Mouse (Mus musculus) cortical plate, adult 2 months (tissue): ENCODE measurements around the gene Tom1. TPM values are rescaled to one million over a fixed set of nuclear protein-coding genes. Genes with fewer than 3 reads are reported as not detected.

Experiments
- H3K27ac ChIP-seq: fragments of 200-500 bp; 2 replicates; pipeline ENCODE4 v1.5.1; 2012; ENCODE audit warnings: low read length, control low read depth, inconsistent platforms; ENCODE audit not compliant: insufficient read depth
- H3K4me1 ChIP-seq: fragments of 200-500 bp; 2 replicates; pipeline ENCODE4 v1.6.1; 2011; ENCODE audit warnings: low read length; ENCODE audit not compliant: control insufficient read depth, insufficient read depth
- H3K4me3 ChIP-seq: fragments of 200-500 bp; 2 replicates; pipeline ENCODE4 v1.5.1; 2011; ENCODE audit warnings: mild to moderate bottlenecking, low read length, control low read depth; ENCODE audit not compliant: insufficient read depth
- CTCF ChIP-seq: fragments of 200-500 bp; IDR thresholded peaks from 2 replicates; pipeline ENCODE4 v1.5.1; 2011; ENCODE audit warnings: mild to moderate bottlenecking, control low read depth, low read length; ENCODE audit not compliant: insufficient read depth; ENCODE audit errors: extremely low read depth
- POLR2A ChIP-seq: fragments of 200-500 bp; IDR thresholded peaks from 2 replicates; pipeline ENCODE4 v1.6.1; 2011; ENCODE audit warnings: mild to moderate bottlenecking, low read length, control low read depth; ENCODE audit not compliant: insufficient read depth; ENCODE audit errors: extremely low read depth
- polyA plus RNA-seq: library from polyadenylated mRNA; depleted of rRNA; stranded (reverse); fragments of >200 nt; gene quantifications from 2 replicates; pipeline ENCODE4 v1.2.3, GENCODE M21; 2012

Gene Tom1
- polyA plus RNA-seq, 1 experiment, result 48.2 TPM

DNA sequence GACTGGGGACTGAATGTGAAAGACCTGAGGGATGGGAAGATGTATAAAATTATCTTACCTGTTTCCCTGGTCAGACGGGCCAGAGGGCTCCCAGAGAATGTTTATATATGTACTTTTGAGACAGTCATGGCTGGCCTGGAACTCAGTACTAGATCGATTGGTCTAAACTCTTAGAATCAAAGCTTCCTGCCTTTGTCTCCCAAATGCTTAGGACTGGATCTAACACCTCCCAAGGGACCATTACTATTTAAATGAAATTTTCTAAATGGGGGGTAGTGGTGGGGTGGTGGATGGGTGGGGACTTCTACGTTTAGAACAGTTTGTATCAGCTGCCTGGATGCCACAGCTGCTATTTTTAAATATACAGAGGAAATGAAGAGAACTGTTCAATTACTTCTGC, 19.5 kb upstream of the Tom1 start:
- Histone ChIP-seq H3K27ac (no peak overlapping the region), H3K4me3 (no peak overlapping the region), H3K4me1 (no peaks in the 10 kb centered on the region)
- no peak for TF ChIP-seq POLR2A
- TF ChIP-seq CTCF, result no peak

DNA sequence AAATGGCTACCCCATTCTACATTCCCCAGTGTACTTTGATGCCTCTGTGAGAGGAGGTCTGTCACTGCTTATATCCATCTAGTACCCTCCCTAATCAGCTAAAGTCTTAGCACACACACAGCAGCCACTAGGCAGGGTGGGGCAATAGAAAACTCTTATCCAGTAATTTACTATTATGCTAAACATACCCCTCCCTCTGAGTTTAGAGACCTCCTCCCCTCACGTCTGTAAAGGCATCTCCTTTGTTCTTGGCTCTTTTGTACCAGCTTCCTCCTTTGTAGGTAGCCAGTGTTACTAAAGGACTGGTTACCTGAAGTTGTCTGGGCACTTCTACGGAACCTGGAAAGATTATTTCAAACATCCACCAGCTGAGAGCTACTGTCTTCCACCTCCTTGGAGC, 17.5 kb upstream of the Tom1 start:
- Histone ChIP-seq H3K4me1 (no peaks in the 10 kb centered on the region), H3K4me3 (no peak overlapping the region), H3K27ac (no peak overlapping the region)
- no peak for TF ChIP-seq POLR2A
- TF ChIP-seq CTCF, result no peak

DNA sequence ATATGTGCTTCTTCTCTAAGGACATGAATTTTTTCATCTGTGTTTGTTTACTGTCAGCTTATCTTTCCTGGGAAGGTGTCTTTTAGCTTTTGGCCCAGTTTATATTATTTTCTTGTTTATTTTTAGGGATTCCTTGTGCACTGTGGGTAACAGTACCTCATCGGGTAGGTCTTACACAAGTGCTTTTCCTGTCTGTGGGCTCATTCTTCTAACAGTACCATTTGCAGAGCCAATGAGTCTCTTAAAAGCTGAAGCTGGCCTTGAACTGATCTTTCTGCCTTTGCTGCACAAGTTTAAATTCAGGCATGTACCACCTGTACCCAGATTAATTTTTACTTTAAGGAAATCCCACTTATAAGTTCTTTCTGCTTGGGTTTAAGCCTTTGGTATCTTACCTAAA, 17.1 kb upstream of the Tom1 start:
- Histone ChIP-seq H3K4me1 (no peaks in the 10 kb centered on the region), H3K27ac (no peak overlapping the region), H3K4me3 (no peak overlapping the region)
- no peak for TF ChIP-seq CTCF
- TF ChIP-seq POLR2A, result no peak

DNA sequence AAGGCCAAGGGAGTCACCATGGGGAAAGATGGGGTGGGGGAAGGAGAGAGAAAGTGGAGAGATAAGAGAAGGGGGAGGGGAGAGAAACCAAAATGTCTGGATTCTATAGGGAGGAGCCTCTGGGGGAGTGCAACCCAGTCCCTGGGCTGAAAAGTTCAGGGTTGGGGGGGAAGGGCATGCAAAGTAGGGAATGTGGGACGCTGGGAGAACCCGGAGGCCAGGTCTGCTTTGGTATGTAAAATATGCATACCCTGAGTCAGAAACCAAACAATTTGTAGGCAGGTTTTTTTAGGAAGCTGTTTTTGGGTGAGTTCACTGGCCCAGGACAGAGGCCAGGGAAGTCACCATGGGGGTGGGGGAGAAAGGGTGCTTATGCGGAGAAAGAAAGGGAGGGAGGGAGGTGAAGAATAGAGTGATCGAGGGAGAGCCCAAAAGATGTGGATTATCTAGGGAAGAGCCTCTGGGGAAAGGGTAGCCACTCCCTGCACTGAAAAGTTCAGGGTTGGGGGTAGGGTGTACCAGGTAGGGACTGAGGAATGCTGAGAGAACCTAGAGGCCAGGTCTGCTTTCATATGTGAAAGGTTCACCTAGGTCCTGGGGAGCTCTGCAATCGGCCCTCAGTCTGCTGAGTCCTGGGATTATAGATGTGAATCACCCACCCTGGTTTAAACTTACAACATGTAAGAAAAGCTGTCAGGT, 15.1 kb upstream of the Tom1 start:
- H3K27ac ChIP-seq, result no peak overlapping the region
- H3K4me3 ChIP-seq, result no peak overlapping the region
- TF ChIP-seq CTCF (no peak), POLR2A (no peak)
- H3K4me1 ChIP-seq, result no peaks in the 10 kb centered on the region

DNA sequence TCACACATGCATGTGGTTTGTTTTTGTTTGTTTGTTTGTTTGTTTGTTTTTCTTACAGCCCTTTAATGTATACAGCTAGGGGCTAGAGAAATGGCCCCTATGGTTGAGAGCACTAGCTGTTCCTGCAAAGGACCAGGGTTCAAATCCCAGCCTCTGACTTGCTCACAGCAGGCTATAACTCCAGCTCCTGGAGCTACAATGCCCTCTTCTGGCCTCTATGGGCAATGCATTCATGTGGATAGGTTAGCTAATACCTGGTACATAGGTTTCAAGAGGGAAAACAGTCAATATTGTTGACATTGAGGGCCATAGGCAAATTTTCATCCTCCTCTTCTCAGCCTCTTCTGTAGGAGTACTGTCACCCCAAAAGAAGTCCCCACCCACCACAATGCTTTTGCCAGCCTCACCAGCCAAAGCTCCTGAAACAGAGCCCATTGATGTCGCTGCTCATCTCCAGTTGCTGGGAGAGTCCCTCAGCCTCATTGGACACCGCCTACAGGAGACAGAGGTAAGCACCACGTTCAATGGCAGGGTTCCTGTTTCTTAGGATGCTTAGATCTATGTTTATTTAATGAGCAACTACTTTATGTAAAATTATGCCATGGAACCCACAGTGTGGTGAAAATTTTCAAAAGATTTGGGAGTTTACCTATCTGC, 9.7 kb upstream of the Tom1 start:
- Histone ChIP-seq H3K27ac (no peak overlapping the region), H3K4me3 (no peak overlapping the region), H3K4me1 (no peaks in the 10 kb centered on the region)
- TF ChIP-seq POLR2A (no peak), CTCF (0 out of 2 replicates have a peak, but pooled peaks have one; percentile 3)

DNA sequence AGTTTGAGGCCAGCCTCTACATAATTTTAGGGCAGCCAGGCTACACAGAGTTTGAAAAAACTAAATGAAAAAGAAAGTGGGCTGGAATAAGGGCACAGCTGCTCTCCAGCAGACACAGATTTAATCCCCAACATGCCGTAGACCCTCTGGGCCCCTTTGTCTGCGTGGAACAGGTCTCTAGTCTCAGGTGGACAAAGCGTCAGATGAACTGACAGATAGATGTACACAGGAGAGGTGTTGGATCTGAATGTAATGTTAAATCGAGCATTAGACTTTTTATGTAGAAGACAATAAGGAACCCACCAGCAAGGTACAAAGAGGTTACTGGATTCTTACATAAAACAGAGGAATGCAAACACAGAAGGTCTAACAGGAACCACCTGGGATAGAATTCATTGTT, 7.7 kb upstream of the Tom1 start:
- Histone ChIP-seq H3K4me1 (no peaks in the 10 kb centered on the region), H3K27ac (no peak overlapping the region), H3K4me3 (no peak overlapping the region)
- no peak for TF ChIP-seq POLR2A
- no peak for TF ChIP-seq CTCF

DNA sequence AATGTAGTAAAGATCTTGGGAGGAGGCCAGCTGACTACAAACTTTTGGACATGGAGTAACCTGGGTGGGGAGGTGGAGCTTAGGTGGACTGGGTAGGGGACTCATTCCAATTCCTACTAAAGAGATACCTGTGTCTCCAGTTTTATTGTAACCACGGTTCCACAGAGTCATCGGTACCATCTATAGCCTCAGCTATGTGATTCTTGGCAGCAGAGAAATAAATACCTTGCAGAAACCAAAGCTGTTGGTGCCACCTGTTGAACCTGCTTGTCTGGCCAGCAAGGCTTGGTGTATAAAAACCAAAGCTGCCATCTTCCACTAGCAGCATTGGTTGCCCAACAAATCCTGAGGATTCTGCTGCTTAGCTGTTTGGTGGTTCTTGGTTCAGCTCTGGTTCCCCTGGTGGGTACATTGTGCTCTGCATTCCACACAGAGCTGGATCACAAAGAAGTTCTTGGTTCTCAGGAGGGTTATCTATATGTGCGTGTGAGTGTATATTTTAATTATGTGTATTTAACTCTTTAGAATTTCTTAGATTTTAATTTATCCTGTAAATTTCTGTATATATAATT, 3.0 kb upstream of the Tom1 start:
- H3K27ac ChIP-seq, result no peak overlapping the region
- no peak overlapping the region for H3K4me3 ChIP-seq
- H3K4me1 ChIP-seq, result no peaks in the 10 kb centered on the region
- TF ChIP-seq POLR2A (no peak), CTCF (no peak)

DNA sequence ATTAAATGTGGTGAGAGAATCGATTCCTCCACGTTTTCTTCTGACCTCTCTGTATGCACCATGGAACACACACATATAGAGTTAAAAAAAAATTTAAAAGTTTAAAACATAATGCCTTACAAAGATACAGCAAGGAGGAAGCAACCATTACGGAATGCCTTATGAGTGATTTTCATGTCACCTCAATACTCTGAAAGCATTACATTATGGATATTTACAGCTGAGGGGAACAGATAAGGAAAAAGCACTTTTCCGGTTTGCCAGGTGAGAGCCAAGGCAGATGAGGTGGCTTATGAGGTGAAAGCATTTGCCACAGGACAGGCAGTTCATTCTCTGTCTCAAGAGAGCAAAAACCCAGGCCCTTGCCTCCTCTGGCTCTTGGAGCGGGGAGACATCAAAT, 544 bp upstream of the Tom1 start:
- TF ChIP-seq CTCF (no peak), POLR2A (no peak)
- Histone ChIP-seq H3K4me3 (peak overlapping the region; percentile 61), H3K27ac (peak overlapping the region; percentile 2; the same call in 1 of the 2 replicates), H3K4me1 (no peaks in the 10 kb centered on the region)

DNA sequence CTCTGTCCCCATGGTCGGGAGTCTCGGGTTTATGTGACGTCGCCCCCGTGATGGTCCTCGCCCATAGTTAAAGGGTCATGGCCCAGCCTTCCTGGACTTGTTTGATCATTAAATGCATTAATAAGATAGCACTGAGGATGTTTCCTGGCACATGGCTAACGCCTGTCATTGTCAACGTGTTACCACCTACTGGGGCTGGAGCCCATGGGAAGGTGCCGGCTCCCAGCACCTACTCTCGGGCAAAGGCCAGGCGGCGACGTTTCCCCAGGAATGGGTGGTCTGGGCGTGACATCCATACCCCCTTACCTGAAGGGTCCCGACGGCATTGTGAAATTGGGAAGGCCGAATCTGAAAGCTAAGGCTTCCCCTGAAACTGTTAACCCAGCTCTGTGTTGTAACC, 780 bp downstream of the Tom1 start:
- Histone ChIP-seq H3K27ac (peak overlapping the region; percentile 2; the same call in 1 of the 2 replicates), H3K4me1 (peaks cover 3% of the 10 kb centered on the region; the same call in 1 of the 2 replicates), H3K4me3 (peak overlapping the region; percentile 61)
- no peak for TF ChIP-seq POLR2A
- no peak for TF ChIP-seq CTCF

DNA sequence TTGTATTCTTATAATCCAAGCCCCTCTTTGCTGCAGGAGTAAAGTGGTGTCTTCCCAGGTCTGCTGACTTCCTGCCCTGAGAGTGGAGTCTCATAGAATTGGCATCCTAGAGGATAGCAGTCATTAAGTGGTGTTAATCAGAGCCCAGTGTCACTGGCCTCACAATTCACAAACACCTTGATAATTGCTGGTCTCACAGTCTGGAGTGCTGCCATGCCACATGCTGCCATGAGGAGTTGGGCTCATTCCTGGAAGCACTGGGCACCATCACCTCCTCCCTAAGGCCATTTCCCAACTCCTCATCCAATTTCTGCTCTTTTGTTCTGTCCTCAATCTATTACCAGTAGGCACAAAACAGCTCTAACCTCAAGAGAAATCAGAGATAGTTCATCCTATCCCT, 2.1 kb downstream of the Tom1 start:
- no peak overlapping the region for H3K4me3 ChIP-seq
- H3K27ac ChIP-seq, result no peak overlapping the region
- peaks cover 3% of the 10 kb centered on the region; the same call in 1 of the 2 replicates for H3K4me1 ChIP-seq
- TF ChIP-seq CTCF, result no peak
- no peak for TF ChIP-seq POLR2A
